Mouse (Mus musculus) forebrain, embryonic 13.5 days (tissue): ENCODE data around the gene Ddit4. TPM values are rescaled to one million over a fixed set of nuclear protein-coding genes. Genes with fewer than 3 reads are reported as not detected.

ENCODE experiments used
- ATAC-seq: fragments of 200-750 bp; cut with Nextera tagmentation; 2 replicates; pipeline ENCODE4 v1.8.0; 2017
- H3K27ac ChIP-seq: fragments of 300-500 bp; sonication (generic); 2 replicates; pipeline ENCODE4 v1.5.1; 2015; ENCODE audit warnings: inconsistent platforms, mild to moderate bottlenecking, moderate library complexity
- H3K27me3 ChIP-seq: fragments of 300-500 bp; sonication (generic); 2 replicates; pipeline ENCODE4 v1.6.1; 2015; ENCODE audit warnings: mild to moderate bottlenecking, inconsistent platforms
- H3K36me3 ChIP-seq: fragments of 300-500 bp; sonication (generic); 2 replicates; pipeline ENCODE4 v1.6.1; 2015; ENCODE audit warnings: mild to moderate bottlenecking, inconsistent platforms; ENCODE audit not compliant: poor library complexity, severe bottlenecking
- H3K4me1 ChIP-seq: fragments of 300-500 bp; sonication (generic); 2 replicates; pipeline ENCODE4 v1.6.1; 2015; ENCODE audit warnings: inconsistent platforms
- H3K4me2 ChIP-seq: fragments of 300-500 bp; sonication (generic); 2 replicates; pipeline ENCODE4 v1.6.1; 2015; ENCODE audit warnings: inconsistent platforms, mild to moderate bottlenecking, moderate library complexity
- H3K4me3 ChIP-seq: fragments of 300-500 bp; sonication (generic); 2 replicates; pipeline ENCODE4 v1.5.1; 2015; ENCODE audit warnings: mild to moderate bottlenecking, inconsistent platforms
- H3K9ac ChIP-seq: fragments of 300-500 bp; sonication (generic); 2 replicates; pipeline ENCODE4 v1.6.1; 2015; ENCODE audit warnings: mild to moderate bottlenecking, inconsistent platforms
- H3K9me3 ChIP-seq: fragments of 300-500 bp; sonication (generic); replicated peaks from 2 replicates; pipeline ENCODE4 v1.6.1; 2016; ENCODE audit warnings: inconsistent platforms
- WGBS: fragments of 180-500 bp; shearing (Covaris S2); methylation state at CpG from one replicate; pipeline ENCODE4 v1.1.7; 2015; 5-methylcytosine and 5-hydroxymethylcytosine counted together
- polyA plus RNA-seq: library from polyadenylated mRNA; unstranded; fragments of >200 nt; fragmentation: Nextera tagmentation; extraction: Ambion mirVana; gene quantifications from 2 replicates; pipeline ENCODE4 v1.2.1, GENCODE M21; 2015

Ddit4 gene
- polyA plus RNA-seq, 1 experiment from 2014 or later, result 71.3 TPM

GRCm38 (mm10) chr10:59953564-59954039 lies 2.0 kb upstream of the Ddit4 start:
- Histone ChIP-seq H3K4me1 (peaks cover 53% of the 10 kb centered on the region), H3K27me3 (no peaks in the 10 kb centered on the region), H3K4me3 (no peak overlapping the region), H3K27ac (peak overlapping the region; percentile 97), H3K36me3 (no peaks in the 10 kb centered on the region), H3K9me3 (no peaks in the 10 kb centered on the region), H3K9ac (no peak overlapping the region), H3K4me2 (no peak overlapping the region)
- WGBS, result 39% methylated on average over 7 of the region's 7 CpGs
- ATAC-seq, result no peak

GRCm38 (mm10) chr10:59952781-59953563 lies 1.3 kb upstream of the Ddit4 start:
- Histone ChIP-seq H3K9ac (peak overlapping the region; percentile 77), H3K4me2 (peak overlapping the region; percentile 78), H3K9me3 (no peaks in the 10 kb centered on the region), H3K36me3 (no peaks in the 10 kb centered on the region), H3K27me3 (no peaks in the 10 kb centered on the region), H3K4me3 (peak overlapping the region; percentile 91), H3K4me1 (peaks cover 50% of the 10 kb centered on the region), H3K27ac (peak overlapping the region; percentile 97)
- no peak for ATAC-seq
- 21% methylated on average over 16 of the region's 16 CpGs for WGBS

GRCm38 (mm10) chr10:59952152-59952780 lies 632 bp upstream of the Ddit4 start:
- ATAC-seq, result peak; percentile 42
- H3K27me3 ChIP-seq, result no peaks in the 10 kb centered on the region
- H3K4me3 ChIP-seq, result peak overlapping the region; percentile 91
- no peaks in the 10 kb centered on the region for H3K36me3 ChIP-seq
- no peaks in the 10 kb centered on the region for H3K9me3 ChIP-seq
- peaks cover 43% of the 10 kb centered on the region for H3K4me1 ChIP-seq
- H3K27ac ChIP-seq, result peak overlapping the region; percentile 97
- H3K9ac ChIP-seq, result peak overlapping the region; percentile 77
- H3K4me2 ChIP-seq, result peak overlapping the region; percentile 78
- WGBS, result under 1% methylated on average over 31 of the region's 31 CpGs

GRCm38 (mm10) chr10:59950716-59951191 lies 880 bp downstream of the Ddit4 start:
- Histone ChIP-seq H3K9ac (peak overlapping the region; percentile 99), H3K4me3 (peak overlapping the region; percentile 91), H3K9me3 (no peaks in the 10 kb centered on the region), H3K4me1 (peaks cover 35% of the 10 kb centered on the region), H3K27me3 (no peaks in the 10 kb centered on the region), H3K36me3 (no peaks in the 10 kb centered on the region), H3K4me2 (peak overlapping the region; percentile 78), H3K27ac (peak overlapping the region; percentile 87)
- under 1% methylated on average over 23 of the region's 23 CpGs for WGBS
- peak; percentile 39 for ATAC-seq

- no peak for ATAC-seq
- peak overlapping the region; percentile 87 for H3K27ac ChIP-seq
- peak overlapping the region; percentile 91 for H3K4me3 ChIP-seq
- peak overlapping the region; percentile 78 for H3K4me2 ChIP-seq
- peak overlapping the region; percentile 99 for H3K9ac ChIP-seq
- no peaks in the 10 kb centered on the region for H3K9me3 ChIP-seq
- peaks cover 35% of the 10 kb centered on the region for H3K4me1 ChIP-seq
- H3K27me3 ChIP-seq, result no peaks in the 10 kb centered on the region
- 45% methylated on average over 15 of the region's 15 CpGs for WGBS
- no peaks in the 10 kb centered on the region for H3K36me3 ChIP-seq
These were observed 1.6 kb downstream of the Ddit4 start for GRCm38 (mm10) chr10:59949783-59950605.

GRCm38 (mm10) chr10:59949255-59949648 lies 2.4 kb downstream of the Ddit4 start:
- Histone ChIP-seq H3K27ac (peak overlapping the region; percentile 41), H3K4me2 (peak overlapping the region; percentile 78), H3K9me3 (no peaks in the 10 kb centered on the region), H3K36me3 (no peaks in the 10 kb centered on the region), H3K9ac (0 out of 2 replicates have a peak overlapping the region, but pooled peaks have one; percentile 22), H3K27me3 (no peaks in the 10 kb centered on the region), H3K4me1 (peaks cover 35% of the 10 kb centered on the region), H3K4me3 (peak overlapping the region; percentile 91)
- 88% methylated on average over 1 of the region's 1 CpGs for WGBS
- no peak for ATAC-seq

GRCm38 (mm10) chr10:59948363-59949254 lies 3.0 kb downstream of the Ddit4 start:
- Histone ChIP-seq H3K4me1 (peaks cover 38% of the 10 kb centered on the region), H3K4me3 (peak overlapping the region; percentile 91; the same call in 1 of the 2 replicates), H3K27me3 (no peaks in the 10 kb centered on the region), H3K27ac (peak overlapping the region; percentile 41), H3K36me3 (no peaks in the 10 kb centered on the region), H3K4me2 (peak overlapping the region; percentile 78), H3K9ac (0 out of 2 replicates have a peak overlapping the region, but pooled peaks have one; percentile 22), H3K9me3 (no peaks in the 10 kb centered on the region)
- 52% methylated on average over 6 of the region's 6 CpGs for WGBS
- no peak for ATAC-seq

GRCm38 (mm10) chr10:59947296-59948073 lies 4.1 kb downstream of the Ddit4 start:
- Histone ChIP-seq H3K9ac (no peak overlapping the region), H3K9me3 (no peaks in the 10 kb centered on the region), H3K27ac (peak overlapping the region; percentile 41), H3K4me2 (no peak overlapping the region), H3K4me1 (peaks cover 41% of the 10 kb centered on the region), H3K27me3 (no peaks in the 10 kb centered on the region), H3K4me3 (no peak overlapping the region), H3K36me3 (no peaks in the 10 kb centered on the region)
- ATAC-seq, result no peak
- 65% methylated on average over 7 of the region's 7 CpGs for WGBS

- no peak for ATAC-seq
- no peaks in the 10 kb centered on the region for H3K27me3 ChIP-seq
- no peak overlapping the region for H3K27ac ChIP-seq
- no peak overlapping the region for H3K4me3 ChIP-seq
- no peaks in the 10 kb centered on the region for H3K36me3 ChIP-seq
- H3K9me3 ChIP-seq, result no peaks in the 10 kb centered on the region
- WGBS, result 93% methylated on average over 5 of the region's 5 CpGs
- no peak overlapping the region for H3K9ac ChIP-seq
- H3K4me2 ChIP-seq, result no peak overlapping the region
- peaks cover 47% of the 10 kb centered on the region for H3K4me1 ChIP-seq
These were observed 5.3 kb downstream of the Ddit4 start for GRCm38 (mm10) chr10:59946362-59946761.

- Histone ChIP-seq H3K27ac (no peak overlapping the region), H3K4me1 (peaks cover 43% of the 10 kb centered on the region), H3K9ac (no peak overlapping the region), H3K36me3 (no peaks in the 10 kb centered on the region), H3K27me3 (no peaks in the 10 kb centered on the region), H3K4me2 (no peak overlapping the region), H3K9me3 (no peaks in the 10 kb centered on the region), H3K4me3 (no peak overlapping the region)
- ATAC-seq, result no peak
- WGBS, result 87% methylated on average over 3 of the region's 3 CpGs
These were observed 6.2 kb downstream of the Ddit4 start for GRCm38 (mm10) chr10:59945416-59945815.
